Mouse (Mus musculus) hindbrain, embryonic 15.5 days (tissue): ENCODE measurements around the gene Timd2. TPM values are rescaled to one million over a fixed set of nuclear protein-coding genes. Genes with fewer than 3 reads are reported as not detected.
"Not testable (repeated sequence)": the region's sequence is repeated elsewhere in the genome, so short reads cannot be mapped to it uniquely, and the experiment has no call there.

ENCODE experiments used
- ATAC-seq: fragments of 200-750 bp; cut with Nextera tagmentation; 2 replicates; pipeline ENCODE4 v1.8.0; 2017; ENCODE audit warnings: low read depth, moderate number of reproducible peaks, moderate TSS enrichment; ENCODE audit not compliant: low FRiP score
- H3K27ac ChIP-seq: fragments of 300-500 bp; sonication (generic); replicated peaks from 2 replicates; pipeline ENCODE4 v1.5.1; 2015; ENCODE audit warnings: mild to moderate bottlenecking, inconsistent platforms
- H3K27me3 ChIP-seq: fragments of 300-500 bp; sonication (generic); 2 replicates; pipeline ENCODE4 v1.6.1; 2015; ENCODE audit warnings: control low read depth, inconsistent platforms
- H3K36me3 ChIP-seq: fragments of 300-500 bp; sonication (generic); 2 replicates; pipeline ENCODE4 v1.6.1; 2015; ENCODE audit warnings: control low read depth, inconsistent platforms
- H3K4me1 ChIP-seq: fragments of 300-500 bp; sonication (generic); replicated peaks from 2 replicates; pipeline ENCODE4 v1.6.1; 2015; ENCODE audit warnings: control low read depth, inconsistent platforms
- H3K4me2 ChIP-seq: fragments of 300-500 bp; sonication (generic); 2 replicates; pipeline ENCODE4 v1.6.1; 2015; ENCODE audit warnings: moderate library complexity, mild to moderate bottlenecking, inconsistent platforms
- H3K4me3 ChIP-seq: fragments of 300-500 bp; sonication (generic); 2 replicates; pipeline ENCODE4 v1.5.1; 2015; ENCODE audit warnings: mild to moderate bottlenecking, inconsistent platforms
- H3K9ac ChIP-seq: fragments of 300-500 bp; sonication (generic); 2 replicates; pipeline ENCODE4 v1.6.1; 2015; ENCODE audit warnings: inconsistent platforms
- H3K9me3 ChIP-seq: fragments of 300-500 bp; sonication (generic); 2 replicates; pipeline ENCODE4 v1.6.1; 2016; ENCODE audit warnings: control low read depth, inconsistent platforms
- WGBS: fragments of 180-500 bp; shearing (Covaris S2); methylation state at CpG from one replicate; pipeline ENCODE4 v1.1.7; 2015; 5-methylcytosine and 5-hydroxymethylcytosine counted together
- polyA plus RNA-seq: library from polyadenylated mRNA; unstranded; fragments of >200 nt; fragmentation: Nextera tagmentation; extraction: Ambion mirVana; gene quantifications from 2 replicates; pipeline ENCODE4 v1.2.1, GENCODE M21; 2015

The Timd2 gene
- polyA plus RNA-seq, 1 experiment from 2014 or later, result 0.10 TPM

GRCm38 (mm10) chr11:46649655-46650054, 57.2 kb downstream of the Timd2 start:
- H3K4me1 ChIP-seq, ATAC-seq, H3K9me3 ChIP-seq, H3K36me3 ChIP-seq, H3K4me3 ChIP-seq, H3K27me3 ChIP-seq, H3K27ac ChIP-seq, H3K9ac ChIP-seq, H3K4me2 ChIP-seq: not testable (repeated sequence)
- WGBS, result 50% methylated on average over 3 of the region's 3 CpGs

- 0 out of 2 replicates have a peak, but pooled peaks have one; percentile 30 for ATAC-seq
- Histone ChIP-seq H3K9me3 (no peaks in the 10 kb centered on the region), H3K9ac (no peak overlapping the region), H3K4me2 (no peak overlapping the region), H3K27ac (no peak overlapping the region), H3K4me1 (no peaks in the 10 kb centered on the region), H3K4me3 (no peak overlapping the region), H3K27me3 (no peaks in the 10 kb centered on the region), H3K36me3 (no peaks in the 10 kb centered on the region)
- WGBS, result 75% methylated on average over 1 of the region's 1 CpGs
Observed at GRCm38 (mm10) chr11:46644824-46645223, 62.0 kb downstream of the Timd2 start.

- H3K9ac ChIP-seq, result no peak overlapping the region
- no peak overlapping the region for H3K4me3 ChIP-seq
- no peaks in the 10 kb centered on the region for H3K36me3 ChIP-seq
- no peak overlapping the region for H3K4me2 ChIP-seq
- H3K27ac ChIP-seq, result no peak overlapping the region
- no peaks in the 10 kb centered on the region for H3K27me3 ChIP-seq
- WGBS, result 87% methylated on average over 3 of the region's 3 CpGs
- no peak for ATAC-seq
- no peaks in the 10 kb centered on the region for H3K9me3 ChIP-seq
- no peaks in the 10 kb centered on the region for H3K4me1 ChIP-seq
Observed at GRCm38 (mm10) chr11:46636568-46636967, 70.3 kb downstream of the Timd2 start.

- not testable (repeated sequence) for ATAC-seq, H3K9me3 ChIP-seq, H3K4me1 ChIP-seq, H3K4me2 ChIP-seq, H3K9ac ChIP-seq, H3K27ac ChIP-seq, H3K4me3 ChIP-seq, H3K36me3 ChIP-seq, H3K27me3 ChIP-seq
- 87% methylated on average over 4 of the region's 4 CpGs for WGBS
Observed at GRCm38 (mm10) chr11:46635516-46635915, 71.3 kb downstream of the Timd2 start.

DNA sequence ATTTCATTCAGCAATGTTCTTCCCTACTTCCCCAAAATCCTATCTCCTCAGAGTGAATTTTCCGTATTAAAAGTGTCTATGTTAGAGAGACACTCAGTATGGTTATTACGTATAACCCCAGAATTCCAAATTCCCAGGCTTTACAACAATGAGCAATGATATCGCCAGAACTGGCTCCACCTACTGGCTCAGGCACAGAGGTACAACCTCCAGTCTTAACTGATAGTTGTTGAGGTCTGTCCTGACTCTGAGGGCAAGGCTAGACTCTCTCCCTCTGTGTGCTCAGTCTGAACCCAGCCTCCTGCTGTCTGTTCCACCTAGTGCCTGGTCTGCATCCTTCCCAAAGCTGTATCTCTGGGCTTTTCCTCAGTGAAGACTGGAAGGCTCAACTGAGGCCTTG, 75.2 kb downstream of the Timd2 start:
- ATAC-seq, result peak; percentile 66; the same call in 1 of the 2 replicates
- Histone ChIP-seq H3K27ac (no peak overlapping the region), H3K4me1 (no peaks in the 10 kb centered on the region), H3K4me2 (no peak overlapping the region), H3K4me3 (no peak overlapping the region), H3K9me3 (no peaks in the 10 kb centered on the region), H3K27me3 (no peaks in the 10 kb centered on the region), H3K9ac (no peak overlapping the region), H3K36me3 (no peaks in the 10 kb centered on the region)
- 29% methylated on average over 3 of the region's 3 CpGs for WGBS

DNA sequence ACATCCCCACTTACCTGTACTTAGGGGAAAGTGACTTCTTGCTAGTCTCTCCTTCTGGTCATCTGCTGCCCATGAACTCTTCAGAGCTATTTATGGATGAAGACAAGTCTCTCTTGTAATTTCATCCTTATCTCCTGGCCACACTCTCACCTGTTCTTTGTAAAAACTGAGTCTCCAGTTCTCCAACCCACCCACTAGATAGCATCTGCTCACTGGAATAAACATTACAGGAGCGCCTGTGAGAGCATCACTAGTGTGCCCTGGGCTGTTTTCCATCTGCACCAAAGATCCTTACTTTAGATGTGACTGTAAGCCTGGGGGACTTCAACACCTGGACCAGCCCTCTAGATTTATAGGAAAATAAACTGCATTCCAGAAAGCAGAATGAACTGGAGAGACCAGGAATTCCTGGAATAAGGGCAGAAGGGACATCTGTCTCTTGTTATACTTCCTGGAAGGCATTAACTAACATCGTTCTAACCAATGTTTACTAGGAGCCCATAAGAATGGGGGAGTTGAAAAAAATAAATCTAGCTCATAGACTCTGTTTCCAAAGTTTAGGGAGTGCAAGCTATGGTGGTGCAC, 77.6 kb downstream of the Timd2 start, which contains the start of gene Dppa1:
Dppa1 (minus strand) TSS at position 51 of the 585 bp plus-strand sequence.
- H3K36me3 ChIP-seq, result no peaks in the 10 kb centered on the region
- H3K9me3 ChIP-seq, result no peaks in the 10 kb centered on the region
- no peak for ATAC-seq
- H3K4me1 ChIP-seq, result no peaks in the 10 kb centered on the region
- no peaks in the 10 kb centered on the region for H3K27me3 ChIP-seq
- no peak within 1 kb of the TSS for H3K4me3 ChIP-seq
- no peak within 1 kb of the TSS for H3K9ac ChIP-seq
- no peak within 1 kb of the TSS for H3K27ac ChIP-seq
- 88% methylated on average over 2 of the region's 2 CpGs for WGBS
- no peak within 1 kb of the TSS for H3K4me2 ChIP-seq

- H3K4me1 ChIP-seq, result no peaks in the 10 kb centered on the region
- 76% methylated on average over 7 of the region's 7 CpGs for WGBS
- ATAC-seq, result no peak
Observed at GRCm38 (mm10) chr11:46620414-46621168, 86.3 kb downstream of the Timd2 start.

DNA sequence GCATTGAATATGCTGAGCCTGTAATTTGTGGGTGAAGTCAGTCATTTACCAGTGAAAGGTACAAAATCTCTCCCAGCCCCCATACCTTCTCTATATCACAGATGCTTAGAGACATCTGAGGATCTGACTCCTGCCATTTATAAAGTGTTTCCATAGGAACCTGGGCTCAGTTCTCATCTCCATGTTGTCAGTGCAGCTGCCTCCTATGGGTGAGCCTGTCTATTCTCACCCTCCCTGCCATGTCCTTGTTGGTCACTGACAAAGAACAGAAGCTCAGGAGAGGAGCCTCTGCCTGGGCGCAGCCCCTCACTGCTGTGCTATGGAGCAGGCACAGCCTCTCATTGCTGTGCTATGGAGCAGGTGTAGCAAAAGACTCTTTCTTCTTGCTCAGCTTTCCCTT, 86.9 kb downstream of the Timd2 start:
- H3K4me1 ChIP-seq, result no peaks in the 10 kb centered on the region
- no peaks in the 10 kb centered on the region for H3K9me3 ChIP-seq
- H3K9ac ChIP-seq, result no peak overlapping the region
- WGBS, result 86% methylated on average over 1 of the region's 1 CpGs
- H3K36me3 ChIP-seq, result no peaks in the 10 kb centered on the region
- no peak overlapping the region for H3K4me3 ChIP-seq
- ATAC-seq, result no peak; the same call in 1 of the 2 replicates
- H3K4me2 ChIP-seq, result no peak overlapping the region
- H3K27me3 ChIP-seq, result no peaks in the 10 kb centered on the region
- no peak overlapping the region for H3K27ac ChIP-seq

More at GRCm38 (mm10) chr11:46620414-46621168, 86.3 kb downstream of the Timd2 start:
- no peaks in the 10 kb centered on the region for H3K9me3 ChIP-seq
- no peak overlapping the region for H3K4me2 ChIP-seq
- H3K27me3 ChIP-seq, result no peaks in the 10 kb centered on the region
- no peak overlapping the region for H3K9ac ChIP-seq
- H3K27ac ChIP-seq, result no peak overlapping the region
- no peak overlapping the region for H3K4me3 ChIP-seq
- no peaks in the 10 kb centered on the region for H3K36me3 ChIP-seq

Other genes starting within 250 kb of the Timd2 start
- gene Gm12169, start 182.8 kb downstream of the Timd2 start, polyA plus RNA-seq, result not detected in 2 replicates
- gene BC053393, start 135.5 kb downstream of the Timd2 start, polyA plus RNA-seq, result not detected in 2 replicates
- not detected in 2 replicates for gene Dppa1, start 77.8 kb downstream of the Timd2 start, polyA plus RNA-seq
- not detected in 2 replicates for gene Havcr1, start 28.0 kb upstream of the Timd2 start, polyA plus RNA-seq
- gene Timd4, start 103.7 kb upstream of the Timd2 start, polyA plus RNA-seq, result 0.10 and 0.16 TPM in 2 replicates